Mouse (Mus musculus): Measurements from ENCODE around the gene Stab2.
A peak's percentile ranks its signal among the peaks of the same experiment; 100 is the strongest.

The Stab2 gene

GRCm38 (mm10) chr10:86824871-86825270 is 183.0 kb downstream of the Stab2 start:
- DNase-seq, result no peak

- DNase-seq, result peak; percentile 22
Measured at GRCm38 (mm10) chr10:86824093-86824492, 183.7 kb downstream of the Stab2 start.

- no peak for DNase-seq
Measured at GRCm38 (mm10) chr10:86821014-86821413, 186.8 kb downstream of the Stab2 start.

- DNase-seq, result peak; percentile 16
Measured at GRCm38 (mm10) chr10:86819649-86820165, 188.1 kb downstream of the Stab2 start.

GRCm38 (mm10) chr10:86815133-86815532 is 192.7 kb downstream of the Stab2 start:
- DNase-seq, result no peak

- DNase-seq, result no peak
Measured at GRCm38 (mm10) chr10:86814292-86815131, 193.3 kb downstream of the Stab2 start.

- no peak for DNase-seq
Measured at GRCm38 (mm10) chr10:86810612-86811011, 197.2 kb downstream of the Stab2 start.

GRCm38 (mm10) chr10:86810000-86810399 is 197.8 kb downstream of the Stab2 start:
- DNase-seq, result no peak

GRCm38 (mm10) chr10:86808013-86808758 is 199.6 kb downstream of the Stab2 start:
- DNase-seq, result no peak

- DNase-seq, result no peak
Measured at GRCm38 (mm10) chr10:86807362-86807761, 200.5 kb downstream of the Stab2 start.

- no peak for DNase-seq
Measured at GRCm38 (mm10) chr10:86796073-86796741, 211.6 kb downstream of the Stab2 start.

- DNase-seq, result no peak
Measured at GRCm38 (mm10) chr10:86794794-86795535, 212.9 kb downstream of the Stab2 start.

- no peak for DNase-seq
Measured at GRCm38 (mm10) chr10:86794196-86794595, 213.6 kb downstream of the Stab2 start.

GRCm38 (mm10) chr10:86793509-86793951 is 214.3 kb downstream of the Stab2 start:
- no peak for DNase-seq

- DNase-seq, result no peak
Measured at GRCm38 (mm10) chr10:86791507-86792184, 216.2 kb downstream of the Stab2 start.
